In genomic region chr4:33289106-33289650, GRCm38 (mm10) we compare ENCODE assay signal across 1 mouse cellular context.
TF ChIP-seq lines count a peak whose summit lies in the region.

No protein-coding gene starts in this region.

TF ChIP-seq in CH12.LX, 34 proteins besides CTCF, POLR2A, EP300 and RAD21 (continued from another document):
- no peak for TF ChIP-seq MEF2A (IDR thresholded peaks at IDR 0.05; ENCODE audit: borderline replicate concordance, low read depth, low read length)
